Mouse (Mus musculus) C2C12 (cell line): ENCODE measurements around the gene Pla2g16.

ENCODE experiments used
- CTCF ChIP-seq: IDR thresholded peaks from one replicate; pipeline ENCODE4 v1.5.1; 2011; ENCODE audit not compliant: control insufficient read depth, insufficient read depth, insufficient read length
- MAX ChIP-seq: IDR thresholded peaks from one replicate; pipeline ENCODE4 v1.6.1; 2011; ENCODE audit warnings: mild to moderate bottlenecking, control low read depth
- MYOG ChIP-seq: IDR thresholded peaks from one replicate; pipeline ENCODE4 v1.6.1; 2011; ENCODE audit not compliant: control insufficient read depth, insufficient read length; ENCODE audit errors: extremely low read depth
- USF1 ChIP-seq: IDR thresholded peaks from one replicate; pipeline ENCODE4 v1.6.1; 2011; ENCODE audit warnings: low read depth, mild to moderate bottlenecking, control low read depth, moderate library complexity

DNA sequence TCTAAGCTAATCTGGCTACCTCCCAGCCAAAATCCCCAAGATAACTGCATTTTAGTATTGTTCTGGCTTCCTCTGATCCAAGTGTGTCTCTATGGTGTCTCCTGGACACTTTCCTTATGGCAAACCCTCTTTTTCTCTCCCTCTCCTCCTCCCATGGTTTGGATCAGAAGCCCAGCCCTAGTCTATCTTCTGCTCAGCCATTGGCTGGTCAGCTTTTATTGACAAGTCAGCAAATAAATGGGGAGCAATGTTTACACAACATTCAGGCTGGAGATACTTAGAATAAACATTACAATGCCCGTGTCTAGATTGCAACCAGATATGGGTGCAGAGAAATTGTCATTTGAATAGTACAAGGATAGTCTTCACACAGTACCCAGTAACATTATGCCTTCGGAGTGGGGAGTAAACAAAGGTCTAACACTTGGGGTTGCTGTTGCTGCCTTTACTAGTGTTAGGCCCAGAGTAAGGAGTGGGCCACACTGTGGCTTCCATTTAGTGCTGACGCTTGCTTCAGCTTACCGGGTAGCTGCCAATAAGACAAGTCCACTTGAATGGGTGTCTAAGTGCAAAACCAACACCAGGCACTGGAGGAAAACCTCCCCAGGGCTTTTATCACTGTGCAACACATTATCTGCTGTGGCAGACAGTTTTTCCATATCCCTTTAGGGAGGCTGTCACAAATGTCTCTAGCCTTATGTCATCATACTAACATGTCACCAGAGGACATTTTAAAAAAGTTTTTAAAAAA lies 5.5 kb upstream of the Pla2g16 start:
- TF ChIP-seq USF1 (no peak), CTCF (no peak), MAX (no peak), MYOG (no peak)
